Mouse (Mus musculus): ENCODE results near the gene Stk39.

Gene Stk39

DNA sequence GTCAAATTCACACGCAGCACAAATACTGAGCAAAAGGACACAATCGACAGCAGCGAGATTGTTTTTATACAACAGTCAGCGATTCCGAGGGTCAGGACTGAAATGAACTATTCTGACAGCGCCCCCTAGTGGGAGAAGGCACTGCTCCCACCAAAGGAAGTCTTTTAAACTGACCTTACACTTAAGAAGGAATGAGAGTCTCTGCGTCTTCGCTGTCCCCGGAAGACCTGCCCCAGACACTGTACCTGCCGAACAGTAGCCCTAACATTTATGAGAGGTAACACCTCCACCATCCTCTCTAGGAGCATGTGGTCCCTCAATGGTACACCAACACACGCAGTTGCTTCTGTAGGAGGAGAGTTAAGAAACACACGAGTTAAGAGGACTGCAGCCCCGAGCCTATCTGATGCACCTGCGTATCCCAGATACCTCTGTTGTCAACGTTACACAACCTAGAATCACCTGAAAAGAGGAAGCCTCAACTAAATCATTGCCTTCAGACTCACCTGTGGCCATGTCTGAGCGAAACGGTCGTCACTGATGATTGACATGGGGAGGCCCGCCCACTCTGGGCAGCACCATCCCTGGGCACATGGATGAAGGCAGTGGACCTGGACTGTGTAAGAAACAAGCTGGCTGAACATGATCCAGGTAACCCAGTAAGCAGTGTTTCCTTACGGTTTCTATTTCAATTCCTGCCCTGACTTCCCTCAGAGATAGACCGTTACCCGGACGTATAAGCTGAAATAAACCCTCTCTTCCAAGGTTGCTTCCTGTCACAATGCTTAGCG lies 122.3 kb downstream of the Stk39 start:
- peak; percentile 71 for DNase-seq (ENCODE audit: extremely low spot score, low read depth, low spot score)

- no peak for DNase-seq (ENCODE audit: extremely low spot score, low read depth, low spot score)
Observed at GRCm38 (mm10) chr2:68348966-68349365, 123.1 kb downstream of the Stk39 start.

DNA sequence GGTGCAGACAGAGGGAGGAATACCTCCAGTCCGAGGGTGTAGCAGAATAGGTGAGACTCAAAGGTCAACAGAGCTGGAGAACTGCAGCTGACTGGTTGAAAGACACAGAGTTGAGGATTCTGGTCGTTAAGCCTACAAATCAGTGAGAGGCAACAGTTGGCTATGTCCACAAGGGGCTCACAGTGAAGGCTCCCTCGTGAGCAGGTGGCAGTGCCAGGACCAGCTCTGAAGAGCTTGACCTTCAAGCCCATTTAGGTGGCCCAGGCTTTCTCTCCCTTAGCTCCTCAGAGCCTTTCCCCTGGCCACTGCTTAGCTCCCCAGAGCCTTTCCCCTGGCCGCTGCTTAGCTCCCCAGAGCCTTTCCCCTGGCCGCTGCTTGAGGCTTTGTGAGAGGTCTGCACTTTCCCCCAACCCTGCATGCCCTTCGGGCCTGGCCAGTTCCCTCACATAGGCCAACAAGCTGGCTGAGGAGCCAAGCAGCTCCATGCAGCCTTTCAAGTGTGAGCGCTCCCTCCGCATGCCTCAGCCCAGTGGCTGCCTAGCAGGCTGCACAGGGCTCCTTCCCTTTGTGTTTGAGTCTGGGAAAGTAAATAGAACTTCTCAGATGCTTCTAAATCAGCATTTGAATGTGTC lies 125.3 kb downstream of the Stk39 start:
- no peak for DNase-seq (ENCODE audit: extremely low spot score, low read depth, low spot score)

DNA sequence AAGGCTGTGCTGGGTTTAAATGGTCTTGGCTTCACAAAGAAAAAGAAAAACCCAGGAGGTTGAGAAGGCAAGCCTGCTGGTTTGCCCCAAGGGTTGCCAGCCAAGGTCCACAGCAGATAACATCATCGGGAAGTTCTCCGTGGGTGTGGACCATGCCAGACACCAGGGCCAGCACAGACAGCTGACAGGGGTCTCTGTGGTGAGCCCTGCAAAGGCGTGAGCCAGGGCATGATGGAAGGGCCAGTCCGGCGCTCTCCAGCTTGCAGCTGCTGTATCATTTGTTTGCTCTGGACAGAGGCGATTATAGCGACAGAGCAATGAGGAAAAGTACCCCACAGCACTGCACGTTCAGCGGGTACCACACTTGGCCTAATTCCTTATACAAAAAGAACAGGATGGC lies 126.8 kb downstream of the Stk39 start:
- no peak for DNase-seq (ENCODE audit: extremely low spot score, low read depth, low spot score)

DNA sequence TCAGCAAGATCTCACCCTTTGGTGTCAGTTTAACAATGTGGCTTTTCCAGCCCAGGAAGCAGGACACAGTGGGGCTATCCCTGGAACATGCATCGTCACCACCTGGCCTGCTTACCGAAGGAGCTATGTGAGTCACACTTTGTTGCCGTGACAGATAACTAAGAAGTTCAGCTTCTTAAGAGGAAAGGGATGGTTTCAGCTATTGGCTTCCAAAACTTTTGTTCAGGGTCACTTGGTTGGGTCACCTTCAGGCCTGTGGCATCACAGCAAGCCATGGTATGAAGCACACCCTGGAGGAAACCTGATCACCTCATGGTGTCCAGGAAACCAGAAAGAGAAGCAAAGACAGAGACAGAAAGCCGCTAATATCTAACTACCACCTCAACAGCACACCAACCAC lies 128.3 kb downstream of the Stk39 start:
- no peak for DNase-seq (ENCODE audit: extremely low spot score, low read depth, low spot score)

DNA sequence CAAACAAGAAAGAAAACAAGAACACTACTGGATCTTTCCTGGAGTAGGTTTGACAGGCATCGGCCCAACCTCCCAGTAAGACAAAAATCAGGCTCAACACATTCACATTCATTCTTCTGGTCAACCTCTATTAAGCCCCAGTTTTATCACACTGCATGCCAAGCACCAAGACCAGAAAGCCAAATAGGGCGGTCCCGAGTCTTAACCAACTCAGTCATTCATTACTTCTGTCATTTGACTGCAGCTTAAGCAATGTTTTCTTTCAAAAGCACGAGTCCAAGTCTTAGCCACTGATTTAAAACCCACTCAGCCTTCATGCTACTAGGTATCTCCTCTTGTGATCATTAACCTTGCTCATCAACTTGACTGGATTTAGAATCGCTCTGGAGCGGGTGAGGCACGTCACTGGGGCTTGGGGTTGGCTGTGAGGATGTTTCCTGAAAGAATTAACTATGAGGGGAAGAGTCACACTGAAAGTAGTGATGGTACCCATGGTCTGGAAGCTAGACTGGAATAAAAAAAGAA lies 129.9 kb downstream of the Stk39 start:
- DNase-seq (ENCODE audit: extremely low spot score, low read depth, low spot score), result no peak

DNA sequence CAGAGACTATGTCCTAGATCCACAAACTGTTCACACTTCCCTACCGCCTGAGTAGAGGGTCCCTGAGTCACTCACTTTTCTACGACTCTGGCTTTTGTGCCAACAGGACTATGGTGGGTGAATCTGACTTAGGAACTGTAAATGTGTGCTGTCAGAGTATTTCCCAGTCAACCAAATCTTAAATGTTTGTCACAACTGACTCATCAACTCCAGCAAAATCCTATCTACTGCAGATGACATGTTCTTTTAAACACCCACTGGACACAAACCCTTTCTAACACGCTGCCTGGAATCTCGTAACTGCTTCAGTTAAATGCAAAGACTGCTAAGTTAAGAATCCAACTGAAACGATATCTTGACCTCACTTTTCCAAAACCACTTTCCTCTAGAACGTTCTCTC lies 135.2 kb downstream of the Stk39 start:
- no peak for DNase-seq (ENCODE audit: extremely low spot score, low read depth, low spot score)

DNA sequence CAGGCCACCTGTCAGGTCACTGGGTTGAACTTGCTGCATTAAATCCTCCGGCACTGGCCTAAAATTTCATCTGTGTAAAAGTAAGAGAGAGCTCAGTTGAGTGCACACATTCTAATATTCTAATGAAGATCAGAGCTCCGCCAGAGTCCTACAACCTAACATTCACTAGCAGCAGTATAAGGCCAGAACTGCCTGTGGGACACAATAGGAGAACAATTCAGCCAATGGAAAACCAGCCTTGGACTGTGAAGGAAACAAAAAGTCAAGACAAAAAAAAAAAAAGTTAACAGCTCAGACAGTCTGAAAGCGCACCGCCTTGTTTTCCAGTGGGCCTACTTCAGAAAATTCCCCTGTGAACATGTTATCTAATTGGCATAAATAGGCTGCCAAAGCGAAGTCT lies 137.1 kb downstream of the Stk39 start:
- no peak for DNase-seq (ENCODE audit: extremely low spot score, low read depth, low spot score)

DNA sequence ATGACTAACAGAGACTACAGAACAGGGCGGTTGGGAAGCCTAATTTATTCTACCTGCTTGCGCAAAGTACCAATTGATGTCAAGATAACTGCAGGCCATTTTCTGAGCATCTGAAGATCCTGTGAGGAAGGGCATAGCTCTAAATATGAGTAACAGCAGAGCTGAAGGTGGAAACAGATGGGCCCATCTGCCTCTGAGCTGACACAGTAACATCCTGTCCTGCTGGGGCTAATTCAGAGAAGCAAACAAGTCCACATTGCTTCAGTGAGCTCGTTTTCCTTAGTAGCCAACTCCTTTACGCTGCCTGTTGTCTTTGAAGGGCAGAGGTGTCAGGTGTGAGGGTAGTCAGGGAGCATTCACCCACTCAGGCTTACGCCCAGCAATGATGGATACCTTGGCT lies 146.8 kb downstream of the Stk39 start:
- no peak for DNase-seq (ENCODE audit: extremely low spot score, low read depth, low spot score)

DNA sequence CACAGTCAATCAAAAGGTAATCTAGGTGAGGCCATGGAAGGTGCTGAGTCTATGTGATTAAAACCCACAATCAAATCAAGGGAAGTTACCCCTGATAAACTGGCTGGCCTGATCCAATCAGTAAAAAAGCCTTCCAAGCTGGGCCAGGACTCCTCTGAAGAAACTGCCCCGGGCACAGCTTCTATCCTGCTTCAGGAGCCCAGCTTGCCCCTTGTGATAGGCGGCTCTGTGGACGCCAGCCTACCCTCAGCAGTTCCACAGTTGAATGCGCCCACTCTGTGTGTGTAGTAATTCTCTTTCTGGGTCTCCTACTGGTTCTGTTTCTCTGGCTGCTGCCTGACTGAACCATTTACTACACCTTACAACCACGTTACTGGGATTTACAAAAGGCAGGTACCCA lies 150.8 kb downstream of the Stk39 start:
- DNase-seq (ENCODE audit: extremely low spot score, low read depth, low spot score), result no peak

DNA sequence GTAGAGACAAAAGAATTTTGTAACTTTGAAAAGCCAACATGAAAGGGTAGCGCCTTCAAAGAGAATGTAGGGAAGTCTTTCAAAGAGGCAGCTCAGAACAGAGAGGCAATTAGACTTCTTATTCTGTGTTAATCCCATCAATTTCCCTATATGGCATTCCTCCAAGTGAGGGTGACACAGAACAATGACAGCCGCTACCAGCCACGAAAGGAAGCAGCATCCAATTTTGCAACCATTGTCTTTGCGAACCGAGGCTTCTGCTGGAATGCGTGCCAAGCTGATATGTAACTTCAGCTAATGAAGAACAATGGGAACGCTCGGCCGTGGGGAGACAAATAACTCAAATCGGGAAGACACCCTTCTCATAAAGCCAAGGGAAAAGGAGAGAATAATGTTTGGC lies 151.4 kb downstream of the Stk39 start:
- no peak for DNase-seq (ENCODE audit: extremely low spot score, low read depth, low spot score)

DNA sequence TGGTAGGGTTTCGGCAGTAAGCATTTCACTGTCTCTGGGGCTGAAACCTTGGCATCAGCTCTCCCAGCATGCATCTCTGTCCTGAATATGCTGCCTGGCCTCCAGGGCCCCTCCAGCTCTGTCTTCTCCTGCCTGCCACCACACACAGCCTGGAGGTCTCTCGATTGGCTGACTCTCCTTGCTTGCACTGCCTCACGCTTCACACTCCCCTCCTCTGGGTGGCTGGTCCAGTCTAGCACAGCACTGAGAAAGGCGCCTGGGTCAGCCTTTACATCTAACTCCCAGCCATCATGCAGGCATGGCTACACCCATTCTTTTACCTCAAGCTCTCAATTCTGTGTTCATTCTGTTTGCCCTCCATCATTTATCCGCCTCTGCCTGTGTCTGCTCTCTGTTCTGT lies 153.6 kb downstream of the Stk39 start:
- DNase-seq (ENCODE audit: extremely low spot score, low read depth, low spot score), result no peak

GRCm38 (mm10) chr2:68317895-68318294 lies 154.2 kb downstream of the Stk39 start:
- no peak for DNase-seq (ENCODE audit: extremely low spot score, low read depth, low spot score)

GRCm38 (mm10) chr2:68317452-68317851 lies 154.6 kb downstream of the Stk39 start:
- DNase-seq (ENCODE audit: extremely low spot score, low read depth, low spot score), result no peak

DNA sequence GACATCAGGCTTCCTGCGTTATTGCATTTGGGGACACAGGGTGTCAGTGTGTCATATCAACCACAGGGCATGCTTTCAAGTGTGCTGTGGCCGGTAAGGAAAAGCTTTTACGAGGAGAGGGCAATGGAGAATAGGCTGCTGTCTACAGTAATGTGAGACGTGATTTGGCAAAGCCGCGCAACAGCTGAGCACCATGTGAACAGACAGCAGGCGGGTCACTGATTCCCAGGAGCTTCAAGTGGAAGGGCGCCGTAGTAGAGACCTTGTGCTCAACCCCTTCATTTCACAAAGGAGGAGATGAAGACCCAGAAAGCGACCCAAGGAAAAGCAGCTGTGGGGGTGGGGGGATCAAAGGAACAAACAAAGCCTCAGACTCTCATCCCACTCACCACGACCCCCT lies 156.8 kb downstream of the Stk39 start:
- DNase-seq (ENCODE audit: extremely low spot score, low read depth, low spot score), result no peak

GRCm38 (mm10) chr2:68310121-68310520 lies 161.9 kb downstream of the Stk39 start:
- peak; percentile 20 for DNase-seq (ENCODE audit: extremely low spot score, low read depth, low spot score)

DNA sequence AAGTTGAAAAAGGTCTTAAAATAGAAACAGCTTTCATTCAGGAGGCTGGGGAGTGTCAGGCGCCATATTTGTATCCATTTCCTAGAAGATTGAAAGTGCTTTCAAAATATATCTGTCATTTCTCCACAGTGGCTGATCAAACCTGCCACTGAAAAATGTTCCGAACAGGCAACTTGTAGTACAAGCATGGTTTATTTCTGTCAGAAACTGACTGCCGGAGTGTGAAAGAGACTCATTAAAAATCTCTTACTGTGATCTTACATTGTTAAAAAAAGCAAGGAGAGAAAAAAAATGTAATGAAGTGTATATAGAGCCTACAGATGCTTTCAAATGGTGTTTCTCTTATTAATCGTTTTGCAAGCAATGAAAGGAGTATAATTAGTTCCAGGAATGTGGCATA lies 165.5 kb downstream of the Stk39 start:
- peak; percentile 26 for DNase-seq (ENCODE audit: extremely low spot score, low read depth, low spot score)

GRCm38 (mm10) chr2:68304771-68305460 lies 167.2 kb downstream of the Stk39 start:
- no peak for DNase-seq (ENCODE audit: extremely low spot score, low read depth, low spot score)

- DNase-seq (ENCODE audit: extremely low spot score, low read depth, low spot score), result no peak
Observed at GRCm38 (mm10) chr2:68301811-68302542, 170.1 kb downstream of the Stk39 start.

DNA sequence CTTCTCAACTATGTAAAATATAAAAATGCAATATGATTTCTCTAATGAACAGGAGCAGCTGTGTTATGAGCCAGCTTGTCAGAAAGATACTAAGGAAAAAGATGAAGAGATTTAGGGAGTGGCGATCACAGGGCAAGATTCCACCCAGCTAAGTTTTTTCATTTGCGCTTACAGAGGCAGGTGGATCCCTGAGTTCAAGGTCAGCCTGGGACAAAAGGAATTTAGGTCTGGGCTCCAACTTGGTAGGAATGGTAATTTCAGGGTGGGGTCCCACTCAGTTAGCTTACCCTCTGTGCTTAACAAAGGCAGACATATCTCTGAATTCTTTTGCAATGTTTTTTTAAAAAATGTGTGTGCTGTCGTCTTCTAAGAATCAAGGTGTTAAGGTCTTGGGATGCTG lies 173.7 kb downstream of the Stk39 start:
- no peak for DNase-seq (ENCODE audit: extremely low spot score, low read depth, low spot score)

DNA sequence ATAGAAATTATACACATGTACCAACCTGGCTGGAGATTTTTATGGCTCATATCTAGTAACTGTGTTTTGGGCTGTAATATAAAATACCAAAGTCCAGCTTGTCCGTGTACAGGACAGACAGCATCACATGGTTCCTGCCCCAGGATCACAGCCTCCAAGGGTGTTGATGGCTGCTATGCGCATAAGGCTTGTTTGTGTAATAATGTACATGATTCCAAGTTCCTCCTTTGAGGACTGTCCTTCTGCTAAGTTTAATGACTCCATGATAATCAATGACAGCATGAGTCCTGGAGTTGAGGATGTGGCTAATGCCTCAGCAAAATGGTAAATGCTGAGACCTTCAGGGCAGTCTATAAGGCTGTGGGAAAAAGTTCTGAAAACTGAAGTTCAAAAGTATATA lies 174.1 kb downstream of the Stk39 start:
- no peak for DNase-seq (ENCODE audit: extremely low spot score, low read depth, low spot score)

Measured in hindlimb bud, embryonic 11.5 days (tissue).